Mouse (Mus musculus) regulatory T cell (primary cell): ENCODE results near the gene Tmem158.

Source experiments
- in situ Hi-C: fragments of 300-600 bp; cut with MboI, MseI; formaldehyde crosslinking; loops from one replicate; pipeline ENCODE4 v1.15.1; 2025; ENCODE audit warnings: high pct_unique_total_duplicates

Gene Tmem158

GRCm38 (mm10) chr9:123247992-123248391 is 12.6 kb downstream of the Tmem158 start:
- in situ Hi-C loops = no loop called here

GRCm38 (mm10) chr9:123245146-123245545 is 15.4 kb downstream of the Tmem158 start:
- in situ Hi-C loops = no loop called here

- in situ Hi-C loops = no loop called here
Measured at GRCm38 (mm10) chr9:123243988-123244387, 16.6 kb downstream of the Tmem158 start.

GRCm38 (mm10) chr9:123241191-123241590 is 19.4 kb downstream of the Tmem158 start:
- in situ Hi-C loops = no loop called here

- in situ Hi-C loops = no loop called here
Measured at GRCm38 (mm10) chr9:123240751-123241150, 19.8 kb downstream of the Tmem158 start.

GRCm38 (mm10) chr9:123240271-123240670 is 20.3 kb downstream of the Tmem158 start:
- in situ Hi-C loops = no loop called here

- in situ Hi-C loops = loop anchor here (5.0 kb wide), 1 partner anchor 37 kb away; no protein-coding TSS in a partner anchor
Measured at GRCm38 (mm10) chr9:123239651-123240050, 20.9 kb downstream of the Tmem158 start.

- in situ Hi-C loops = loop anchor here (5.0 kb wide), 1 partner anchor 36 kb away; no protein-coding TSS in a partner anchor
Measured at GRCm38 (mm10) chr9:123238256-123239045, 22.1 kb downstream of the Tmem158 start.

- in situ Hi-C loops = loop anchor here (5.0 kb wide), 1 partner anchor 35 kb away; no protein-coding TSS in a partner anchor
Measured at GRCm38 (mm10) chr9:123237739-123238138, 22.8 kb downstream of the Tmem158 start.

GRCm38 (mm10) chr9:123235621-123236020 is 24.9 kb downstream of the Tmem158 start:
- in situ Hi-C loops = loop anchor here (5.0 kb wide), 1 partner anchor 33 kb away; no protein-coding TSS in a partner anchor

GRCm38 (mm10) chr9:123229826-123230225 is 30.7 kb downstream of the Tmem158 start:
- in situ Hi-C loops = no loop called here

GRCm38 (mm10) chr9:123228671-123229070 is 31.9 kb downstream of the Tmem158 start:
- in situ Hi-C loops = no loop called here

GRCm38 (mm10) chr9:123227106-123227750 is 33.3 kb downstream of the Tmem158 start:
- in situ Hi-C loops = no loop called here

- in situ Hi-C loops = no loop called here
Measured at GRCm38 (mm10) chr9:123224863-123225431, 35.6 kb downstream of the Tmem158 start.

- in situ Hi-C loops = no loop called here
Measured at GRCm38 (mm10) chr9:123219826-123220225, 40.7 kb downstream of the Tmem158 start.

- in situ Hi-C loops = no loop called here
Measured at GRCm38 (mm10) chr9:123215621-123216440, 44.7 kb downstream of the Tmem158 start, which contains the start of gene Cdcp1. Cdcp1 (minus strand) TSS chr9:123216038.

GRCm38 (mm10) chr9:123213371-123213770 is 47.2 kb downstream of the Tmem158 start:
- in situ Hi-C loops = no loop called here
